Mouse (Mus musculus) large intestine, adult 2 months (tissue): ENCODE results near the gene Vldlr. TPM values are rescaled to one million over a fixed set of nuclear protein-coding genes. Genes with fewer than 3 reads are reported as not detected.

Experiments
- DNase-seq: peaks from one replicate; pipeline ENCODE4 v3.0.0-alpha.2; 2012; ENCODE audit warnings: low read depth, low spot score
- WGBS: fragments of 180-500 bp; shearing (Covaris S2); methylation state at CpG from one replicate; pipeline ENCODE4 v1.1.7; 2018; 5-methylcytosine and 5-hydroxymethylcytosine counted together
- polyA plus RNA-seq: library from polyadenylated mRNA; depleted of rRNA; stranded (reverse); fragments of >200 nt; gene quantifications from 2 replicates; pipeline ENCODE4 v1.2.3, GENCODE M21; 2012; rRNA removed

The Vldlr gene
- polyA plus RNA-seq = 1.7 and 2.7 TPM in 2 replicates

DNA sequence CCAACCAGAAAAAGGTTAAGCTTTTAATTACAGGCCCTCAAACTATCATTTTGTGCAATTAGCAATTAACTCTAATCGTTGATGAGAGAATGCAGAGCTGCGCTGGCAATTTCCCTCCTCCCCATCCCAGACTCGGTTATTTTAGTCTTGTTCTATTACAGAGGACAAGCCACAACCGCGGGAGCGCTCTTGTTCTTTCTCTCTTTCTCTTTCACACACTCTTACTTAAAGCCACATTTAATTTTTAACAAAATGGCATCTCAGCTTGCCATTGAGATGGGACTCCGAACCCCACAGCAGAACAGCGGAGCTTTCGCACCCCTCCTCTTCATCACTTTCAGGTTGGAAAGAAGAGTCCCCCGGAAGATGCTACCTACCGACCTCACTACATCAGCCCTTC lies at the start of gene Vldlr:
Gene Vldlr, plus strand, starts transcription at position 167 of the 400 bp plus-strand sequence.
- no peak for DNase-seq
- 6% methylated on average over 11 of the region's 11 CpGs for whole genome bisulfite sequencing

DNA sequence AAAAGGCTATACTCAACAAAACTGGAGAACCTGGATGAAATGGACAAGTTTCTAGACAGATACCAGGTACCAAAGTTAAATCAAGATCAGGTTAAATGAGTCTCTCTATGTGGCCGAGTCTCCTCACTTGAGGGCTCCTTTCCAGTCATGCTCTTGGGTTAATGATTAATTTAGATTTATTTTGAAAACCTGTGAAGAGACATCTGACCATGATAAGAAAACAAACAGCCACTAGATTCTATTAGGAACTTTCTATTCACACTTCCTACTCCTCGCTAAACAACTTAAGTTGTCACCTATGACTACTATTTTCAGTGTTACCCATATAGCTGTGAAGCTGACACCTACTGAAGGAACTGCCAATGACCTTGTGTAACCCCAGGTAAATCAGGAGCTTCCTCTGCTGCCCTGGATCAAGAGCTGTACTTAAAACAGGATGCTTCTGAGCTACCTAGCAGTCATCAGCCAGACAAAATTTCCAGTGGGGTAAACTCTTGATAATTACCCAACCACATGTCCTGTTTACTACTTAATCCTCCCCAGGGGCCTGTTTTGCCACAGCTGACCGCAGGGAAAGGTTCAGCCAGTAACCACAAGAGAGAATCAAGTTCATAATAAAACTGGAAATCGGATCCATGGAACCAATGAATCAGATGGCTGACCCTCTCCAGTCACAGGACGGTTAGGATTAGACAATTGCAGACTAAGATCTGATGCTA lies 48.5 kb upstream of the Vldlr start:
- 61% methylated on average over 5 of the region's 5 CpGs for WGBS

DNA sequence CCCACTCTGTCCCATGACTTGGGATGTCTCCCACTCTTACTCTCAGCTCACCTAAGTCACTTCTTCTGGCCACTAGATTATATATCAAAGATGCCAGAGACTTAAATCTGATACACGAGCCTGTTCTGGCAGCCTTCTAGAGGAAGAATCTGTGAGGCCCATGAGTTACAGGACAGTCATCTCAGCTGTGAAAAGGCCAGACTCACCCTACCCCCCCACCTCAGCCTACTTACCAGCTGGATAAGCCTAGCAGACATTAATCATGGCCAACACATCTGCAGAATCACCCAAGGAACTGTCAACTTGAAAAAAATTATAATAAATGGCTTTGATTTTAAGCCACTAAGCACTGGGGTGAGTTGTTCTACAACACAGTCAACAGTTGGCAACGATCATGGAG lies 42.4 kb upstream of the Vldlr start:
- no peak for DNase-seq
- WGBS = 79% methylated on average over 2 of the region's 2 CpGs

More for the DNA sequence above, 48.5 kb upstream of the Vldlr start:
- no peak for DNase-seq

DNA sequence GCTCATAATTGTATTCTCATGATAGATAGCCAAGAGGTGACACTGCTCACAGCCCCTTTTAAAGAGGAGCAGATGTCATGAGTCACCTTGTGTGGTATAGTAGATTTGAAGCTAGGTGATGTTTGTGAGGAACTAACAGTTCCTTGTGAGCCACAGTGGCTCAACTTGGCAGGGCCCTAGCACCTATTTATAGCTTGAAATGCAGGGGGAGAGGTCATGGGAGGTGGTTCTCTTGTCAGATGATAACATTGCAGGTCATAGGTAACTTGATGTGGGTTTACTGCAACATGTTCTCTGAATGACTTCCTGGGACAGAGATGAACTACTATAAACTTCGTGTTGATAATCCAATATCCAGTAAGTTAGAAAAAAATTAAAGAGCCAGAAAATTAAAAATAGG lies 40.7 kb upstream of the Vldlr start:
- WGBS = 37% methylated on average over 1 of the region's 1 CpGs
- peak; percentile 57 for DNase-seq

DNA sequence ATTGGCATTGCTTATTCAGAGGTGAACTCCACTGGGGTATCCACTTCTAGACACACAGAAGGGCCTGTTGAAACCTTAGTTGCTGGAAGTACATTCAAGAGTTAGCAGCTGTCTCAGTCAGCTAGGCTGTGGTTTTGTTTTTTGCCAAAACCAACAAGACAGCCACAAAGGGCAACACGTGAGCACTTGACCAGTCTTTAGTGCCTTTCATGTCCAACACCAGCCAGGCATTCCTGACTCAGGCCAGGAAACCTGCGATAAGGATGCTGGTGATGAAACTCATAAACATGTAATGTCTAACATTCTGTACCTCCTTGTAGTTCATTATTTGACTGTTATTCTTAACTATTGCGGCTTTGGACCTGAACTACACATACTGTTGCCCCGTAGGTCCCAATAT lies 39.7 kb upstream of the Vldlr start:
- 65% methylated on average over 4 of the region's 4 CpGs for WGBS

DNA sequence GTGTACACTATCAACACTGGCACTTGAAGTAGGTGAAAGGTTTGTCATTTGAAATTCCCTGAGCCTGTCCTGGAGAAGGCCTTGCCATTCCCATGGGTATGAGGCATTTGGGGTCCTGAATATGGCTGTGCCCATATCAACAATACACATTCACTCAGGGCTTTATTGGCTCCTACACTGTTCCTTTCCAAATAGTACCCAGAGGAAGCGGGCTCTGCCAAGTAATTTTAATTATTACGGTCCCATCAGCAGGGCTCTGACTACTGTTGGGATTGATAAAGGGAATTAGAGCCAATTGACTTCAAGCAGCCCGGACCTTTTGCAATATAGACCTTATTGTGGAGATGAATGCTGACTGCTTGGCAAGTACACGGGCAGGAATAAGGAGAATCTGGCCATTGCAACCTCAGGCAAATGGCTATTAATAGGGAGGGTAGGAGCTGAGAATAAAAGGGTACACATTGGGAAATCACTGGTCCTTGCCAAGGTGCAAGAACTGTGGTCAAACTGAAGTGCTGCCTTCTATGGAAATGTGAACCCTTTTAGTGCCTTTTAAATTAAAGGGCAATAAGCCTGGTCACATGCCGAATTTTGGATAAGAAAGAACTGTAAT lies 38.0 kb upstream of the Vldlr start:
- DNase-seq = no peak
- 89% methylated on average over 5 of the region's 5 CpGs for WGBS

More for the DNA sequence above, 39.7 kb upstream of the Vldlr start:
- DNase-seq = no peak

DNA sequence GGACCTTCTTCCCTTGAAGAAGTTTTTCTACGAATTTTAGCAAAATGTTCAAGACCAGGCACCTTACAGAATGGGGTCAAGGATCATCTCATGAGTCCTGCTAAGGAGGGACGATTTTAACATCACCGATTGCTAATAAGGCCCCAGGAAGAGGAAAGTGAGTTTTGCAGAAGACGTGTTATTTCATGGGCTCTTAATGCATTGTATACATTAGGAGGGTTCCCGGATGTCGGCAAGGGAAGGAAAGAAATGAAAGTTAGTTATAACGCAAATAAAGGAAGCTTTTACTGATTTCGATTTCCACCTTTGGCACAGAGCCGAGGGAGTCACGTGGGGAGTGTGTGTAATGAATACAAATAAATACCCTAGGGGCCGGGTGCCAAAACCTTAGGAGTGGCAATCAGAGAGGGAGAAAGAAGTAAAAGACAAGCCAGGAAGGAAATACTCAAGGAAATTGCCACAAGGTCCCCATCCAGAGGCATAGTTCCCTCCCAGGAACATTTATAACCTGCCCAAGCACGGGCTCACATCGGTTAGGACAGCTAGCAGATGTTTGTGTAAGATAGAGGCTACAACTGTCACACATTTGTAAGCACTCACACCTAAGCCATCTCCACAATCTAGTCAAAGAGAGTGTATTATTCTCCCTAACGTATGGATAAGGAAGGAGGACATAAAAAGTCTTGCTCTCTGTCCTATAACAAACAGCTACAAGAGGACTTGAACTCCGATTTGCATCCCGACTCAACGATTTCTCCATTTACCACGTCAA lies 35.7 kb upstream of the Vldlr start:
- WGBS = 12% methylated on average over 18 of the region's 18 CpGs
- peak; percentile 98 for DNase-seq

DNA sequence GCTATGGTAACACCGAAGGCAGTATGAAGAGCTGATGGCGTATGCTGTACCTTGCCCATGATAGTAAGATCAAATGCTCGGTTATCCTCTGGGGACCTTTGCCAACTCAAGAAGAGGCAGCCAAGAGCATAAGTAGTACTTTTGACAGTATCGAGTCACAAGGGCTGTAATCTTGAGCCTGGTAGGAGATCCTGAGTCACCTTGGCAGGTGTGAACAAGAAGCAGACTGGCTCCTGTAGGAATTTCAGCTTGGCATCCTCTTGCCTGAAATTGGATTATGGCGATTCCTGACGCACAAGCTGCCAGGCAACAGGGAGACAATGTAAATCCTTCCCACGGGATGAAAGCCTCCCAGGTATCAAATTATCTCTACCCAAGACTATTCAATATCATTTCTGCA lies 32.8 kb upstream of the Vldlr start:
- WGBS = 89% methylated on average over 7 of the region's 7 CpGs

DNA sequence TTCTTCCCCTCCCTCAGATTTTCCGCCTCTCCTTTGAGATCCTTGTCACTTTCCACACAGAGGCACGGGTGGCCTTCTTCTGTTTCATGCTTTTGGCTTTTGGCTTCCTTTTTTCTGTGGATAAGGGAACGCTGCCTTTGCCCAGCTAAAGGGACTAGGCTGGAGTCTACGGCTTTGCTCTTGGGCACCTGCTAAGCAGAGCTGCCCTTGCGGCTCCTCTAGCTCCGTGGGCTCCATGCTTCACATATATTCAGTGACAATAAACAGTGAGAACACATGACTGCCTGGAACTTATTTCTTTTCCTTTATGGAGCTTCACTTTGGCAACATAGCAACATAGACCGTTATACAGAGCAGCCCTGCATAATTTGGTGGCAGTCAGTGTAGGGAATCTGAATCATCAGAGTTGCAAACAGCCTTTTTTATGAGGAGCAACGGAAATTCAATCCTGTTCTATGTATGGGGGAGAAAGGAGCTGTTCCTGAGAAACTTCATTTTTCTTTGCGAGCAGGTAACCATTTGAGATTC lies 12.5 kb upstream of the Vldlr start:
- 74% methylated on average over 9 of the region's 9 CpGs for WGBS
- no peak for DNase-seq

More for the DNA sequence above, 32.8 kb upstream of the Vldlr start:
- DNase-seq = no peak

DNA sequence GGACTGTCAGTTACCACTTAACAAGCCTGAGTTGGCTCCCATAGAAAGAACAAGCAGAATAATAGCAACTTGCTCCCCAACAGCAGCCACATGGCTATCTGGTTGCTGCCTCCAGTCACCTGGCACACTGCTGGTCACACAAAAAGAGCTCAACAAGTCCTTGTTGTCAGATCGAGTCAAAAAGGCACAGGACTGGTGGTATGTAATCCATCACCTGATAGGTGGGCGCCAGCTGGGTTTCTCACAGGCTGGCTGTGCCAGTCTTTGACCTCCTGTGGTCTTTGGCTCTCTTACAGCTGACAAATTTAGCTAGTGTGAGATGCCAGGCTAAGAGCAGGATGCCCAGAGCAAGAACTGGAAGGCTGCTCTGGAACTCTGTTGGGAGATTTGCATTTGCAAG lies 5.3 kb upstream of the Vldlr start:
- 69% methylated on average over 2 of the region's 2 CpGs for WGBS
- no peak for DNase-seq

DNA sequence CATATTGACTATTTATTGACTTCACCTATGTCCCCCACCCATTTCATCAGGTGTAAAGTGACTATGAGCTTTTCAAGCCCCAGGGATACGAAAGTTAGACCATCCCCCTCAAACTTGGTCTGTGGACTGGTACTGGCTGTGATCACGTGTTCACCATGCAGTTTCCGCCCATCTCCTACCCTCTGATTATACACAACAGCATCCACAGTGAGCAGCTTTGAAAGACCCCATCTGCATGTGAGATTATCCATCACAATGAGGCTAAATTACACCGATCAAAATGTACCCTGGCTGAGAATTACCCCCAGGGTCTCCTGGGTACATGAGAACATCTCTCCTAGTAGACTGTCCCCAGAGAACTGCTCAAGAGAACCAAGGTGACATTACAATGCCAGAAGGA lies 688 bp upstream of the Vldlr start:
- WGBS = 83% methylated on average over 4 of the region's 4 CpGs
- no peak for DNase-seq

DNA sequence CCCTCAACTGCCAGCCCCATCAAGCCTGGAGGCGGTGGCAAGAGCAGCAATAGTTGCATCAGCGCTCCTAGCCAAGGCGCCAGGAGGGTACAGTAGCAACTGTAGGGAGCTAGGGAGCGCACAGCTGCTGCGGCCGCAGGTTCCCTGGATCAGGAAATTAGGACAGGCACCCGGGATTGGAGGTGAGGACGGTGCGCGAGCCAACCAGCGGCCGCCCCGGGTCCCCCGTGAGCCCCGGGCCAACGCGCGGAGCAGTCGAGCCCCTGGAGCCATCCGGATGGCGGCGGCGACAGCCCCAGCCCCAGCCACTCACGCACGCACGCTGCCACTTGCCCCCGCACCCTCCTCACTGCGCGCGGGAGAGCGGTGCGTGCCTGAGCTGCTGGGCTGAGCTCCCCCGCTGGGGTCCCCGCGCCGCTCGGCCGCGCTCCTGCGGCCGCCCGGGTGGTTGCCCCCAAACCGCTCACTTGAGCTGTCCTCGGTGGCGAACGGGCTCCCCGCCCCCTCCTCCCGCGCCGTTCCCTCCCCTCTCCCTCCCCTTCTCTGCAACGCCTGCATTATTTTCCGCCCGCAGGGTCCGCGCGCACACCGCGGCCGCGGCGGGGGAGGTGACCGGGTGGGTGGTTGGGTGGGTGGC lies 601 bp downstream of the Vldlr start:
- no peak for DNase-seq
- WGBS = 2% methylated on average over 53 of the region's 62 CpGs

DNA sequence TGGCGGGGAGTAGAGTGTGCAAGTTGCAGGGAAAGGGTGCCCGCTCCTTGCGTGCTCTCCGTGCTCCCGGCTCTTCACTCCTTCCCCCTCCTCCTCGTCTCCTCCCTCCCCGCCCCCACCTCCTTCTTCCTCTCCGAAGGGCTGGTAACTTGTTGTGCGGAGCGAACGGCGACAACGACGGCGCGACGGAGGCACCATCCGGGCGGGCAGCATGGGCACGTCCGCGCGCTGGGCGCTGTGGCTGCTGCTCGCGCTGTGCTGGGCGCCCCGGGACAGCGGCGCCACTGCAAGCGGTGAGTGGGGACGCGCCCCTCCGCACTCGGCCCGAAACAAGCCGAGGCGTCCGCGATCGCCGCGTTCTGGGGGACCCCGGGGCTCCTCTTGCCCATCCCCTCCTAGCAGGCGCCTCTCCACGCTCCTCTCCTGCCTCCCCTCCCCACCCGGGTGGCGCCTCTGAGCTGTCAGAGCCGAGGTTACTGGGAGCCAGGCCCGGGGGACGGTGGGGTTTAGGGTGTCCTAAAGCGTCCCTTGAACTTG lies 1.2 kb downstream of the Vldlr start:
- DNase-seq = no peak
- WGBS = under 1% methylated on average over 51 of the region's 52 CpGs

DNA sequence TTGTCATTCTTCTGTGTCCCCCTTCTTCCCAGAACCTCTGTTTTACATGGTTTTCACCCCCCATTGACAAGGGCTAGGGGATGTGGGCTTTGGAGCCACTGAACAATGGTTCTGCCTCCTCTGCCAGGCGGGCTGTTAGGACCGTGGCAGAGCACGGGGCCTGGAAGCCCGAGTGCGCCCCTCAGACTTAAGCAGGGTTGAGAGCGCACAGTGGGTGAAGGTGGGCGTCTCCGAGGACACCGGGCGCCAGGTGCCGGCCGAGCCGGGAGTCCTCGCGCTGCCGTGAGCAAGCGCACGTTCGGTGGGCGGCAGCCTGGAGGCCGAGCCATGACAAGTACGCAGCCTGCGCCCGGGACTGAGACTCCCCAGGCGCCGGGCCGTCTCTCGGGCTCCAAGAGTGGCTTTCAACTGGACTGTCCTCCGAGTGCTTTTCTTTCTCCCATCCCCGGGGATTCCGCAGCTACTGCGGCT lies 1.7 kb downstream of the Vldlr start:
- no peak for DNase-seq
- WGBS = under 1% methylated on average over 32 of the region's 32 CpGs

DNA sequence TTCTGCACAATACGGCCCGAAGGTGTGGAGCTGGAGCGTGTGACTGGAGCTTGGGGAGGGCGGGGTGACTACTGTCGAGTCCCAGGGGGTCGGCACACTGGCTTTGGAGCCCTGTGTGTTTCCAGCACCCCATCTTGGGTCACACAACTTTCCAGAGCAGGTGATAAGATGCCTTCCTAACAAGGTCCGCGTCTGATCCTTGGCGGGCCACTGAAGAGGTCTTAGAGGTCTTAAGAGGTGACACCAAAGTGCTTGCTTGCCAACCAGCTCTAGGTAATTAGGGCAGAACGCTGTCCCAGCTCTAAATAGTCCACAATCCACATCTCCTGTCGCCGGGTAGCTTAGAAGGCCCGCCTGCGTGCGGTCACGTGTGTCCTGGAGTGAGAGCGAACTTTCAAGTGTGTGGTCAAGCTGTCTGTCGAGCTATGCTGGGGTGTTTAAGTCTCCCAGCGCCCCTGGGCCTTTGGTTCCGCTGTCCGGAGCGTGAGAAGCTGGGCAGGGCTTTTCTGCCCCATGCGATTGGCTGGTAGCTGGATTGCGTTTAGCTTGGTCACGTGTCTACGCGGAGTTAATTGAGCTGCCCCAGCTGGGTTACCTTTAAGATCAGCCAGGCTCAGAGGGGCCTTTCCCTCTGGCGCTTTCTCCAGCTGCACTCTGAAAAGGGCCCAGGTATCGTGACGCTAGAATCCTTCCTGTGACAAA lies 2.4 kb downstream of the Vldlr start:
- peak; percentile 47 for DNase-seq
- 1% methylated on average over 30 of the region's 30 CpGs for WGBS

DNA sequence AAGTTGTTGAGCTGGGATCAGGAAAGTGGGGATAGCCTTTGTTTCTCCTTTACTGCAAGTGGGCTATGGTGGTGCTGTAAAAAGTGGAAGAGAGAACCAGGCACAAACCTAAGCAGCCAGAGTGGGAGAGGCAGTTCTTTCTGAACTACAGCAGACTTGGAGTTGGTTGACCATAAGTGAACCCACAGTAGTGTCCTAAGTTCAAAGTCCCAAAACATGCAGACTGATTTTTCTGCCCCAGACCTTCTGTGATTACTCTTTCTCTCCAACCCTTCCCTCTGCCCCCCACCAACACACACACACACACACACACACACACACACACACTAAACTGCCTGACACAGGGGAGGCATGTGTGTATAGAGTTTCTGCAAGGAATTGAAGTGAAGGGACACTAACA lies 3.3 kb downstream of the Vldlr start:
- DNase-seq = no peak

DNA sequence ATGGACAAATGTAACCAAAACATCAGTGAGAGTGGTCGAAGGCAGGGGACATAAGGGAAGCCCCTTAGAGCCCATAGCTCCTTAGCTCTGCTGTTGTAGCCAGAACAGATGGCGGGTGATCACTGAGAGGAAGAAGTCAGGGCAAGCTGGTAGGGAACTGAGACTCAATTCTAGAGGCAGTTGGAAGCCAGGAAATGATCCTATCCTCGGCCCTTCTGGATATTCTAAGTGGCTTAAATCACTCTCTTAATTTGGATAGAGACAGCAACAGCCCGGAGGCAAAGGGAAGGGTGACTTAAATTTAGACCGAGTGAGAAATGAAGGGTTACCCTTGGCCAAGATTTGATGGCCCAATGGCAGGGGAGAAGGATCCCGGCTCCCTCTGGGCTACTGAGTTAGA lies 6.8 kb downstream of the Vldlr start:
- DNase-seq = no peak
- 87% methylated on average over 6 of the region's 6 CpGs for WGBS

DNA sequence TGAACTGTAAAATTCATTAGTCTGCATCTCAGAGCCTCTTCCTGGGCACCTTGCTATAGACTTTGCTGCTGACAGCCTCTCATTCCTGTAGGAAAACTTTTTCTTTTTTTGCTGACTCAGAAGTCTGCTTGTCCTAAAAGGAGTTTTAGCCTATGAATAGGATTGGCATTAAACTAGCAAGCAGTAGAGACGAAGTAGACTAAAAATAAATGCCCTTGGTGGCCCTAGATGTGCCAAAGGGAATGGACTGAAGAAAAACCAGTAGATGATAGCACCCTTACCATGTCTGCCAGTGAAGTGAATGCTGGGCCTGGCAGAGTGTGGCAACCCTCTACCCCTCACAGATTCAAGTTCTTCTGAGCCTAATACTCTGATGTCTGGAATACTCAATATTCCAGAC lies 8.1 kb downstream of the Vldlr start:
- DNase-seq = no peak

DNA sequence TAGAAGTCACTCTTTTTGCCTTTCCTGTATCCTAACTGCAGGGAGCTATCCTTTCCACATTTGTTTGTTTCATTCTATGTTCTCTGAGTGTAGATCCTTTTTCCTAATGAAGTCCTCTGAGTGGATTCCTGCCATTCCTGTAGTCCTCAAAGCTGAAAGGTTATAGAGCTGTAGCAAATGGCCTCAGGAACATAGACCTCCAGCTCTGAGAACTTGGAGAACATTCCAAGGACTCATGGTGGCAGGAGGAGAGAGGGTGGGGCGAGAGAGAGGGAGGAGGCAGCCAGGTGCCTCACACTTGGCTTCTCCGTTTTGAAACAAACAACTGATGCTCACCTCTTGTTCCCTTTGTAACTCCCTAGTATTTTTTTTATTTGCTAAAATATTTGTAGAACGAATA lies 10.3 kb downstream of the Vldlr start:
- no peak for DNase-seq
- WGBS = 70% methylated on average over 3 of the region's 3 CpGs

More for the DNA sequence above, 8.1 kb downstream of the Vldlr start:
- 68% methylated on average over 1 of the region's 1 CpGs for WGBS
